Mouse (Mus musculus) urinary bladder, adult 18-20 months (tissue): ENCODE results near the gene Fam172a.

Source experiments
- DNase-seq, 2 experiments: peaks; one replicate each; pipeline ENCODE4 v3.0.0; 2022; ENCODE audit warnings: low spot score in 2 of 2, mixed read lengths in 2 of 2

Fam172a gene

DNA sequence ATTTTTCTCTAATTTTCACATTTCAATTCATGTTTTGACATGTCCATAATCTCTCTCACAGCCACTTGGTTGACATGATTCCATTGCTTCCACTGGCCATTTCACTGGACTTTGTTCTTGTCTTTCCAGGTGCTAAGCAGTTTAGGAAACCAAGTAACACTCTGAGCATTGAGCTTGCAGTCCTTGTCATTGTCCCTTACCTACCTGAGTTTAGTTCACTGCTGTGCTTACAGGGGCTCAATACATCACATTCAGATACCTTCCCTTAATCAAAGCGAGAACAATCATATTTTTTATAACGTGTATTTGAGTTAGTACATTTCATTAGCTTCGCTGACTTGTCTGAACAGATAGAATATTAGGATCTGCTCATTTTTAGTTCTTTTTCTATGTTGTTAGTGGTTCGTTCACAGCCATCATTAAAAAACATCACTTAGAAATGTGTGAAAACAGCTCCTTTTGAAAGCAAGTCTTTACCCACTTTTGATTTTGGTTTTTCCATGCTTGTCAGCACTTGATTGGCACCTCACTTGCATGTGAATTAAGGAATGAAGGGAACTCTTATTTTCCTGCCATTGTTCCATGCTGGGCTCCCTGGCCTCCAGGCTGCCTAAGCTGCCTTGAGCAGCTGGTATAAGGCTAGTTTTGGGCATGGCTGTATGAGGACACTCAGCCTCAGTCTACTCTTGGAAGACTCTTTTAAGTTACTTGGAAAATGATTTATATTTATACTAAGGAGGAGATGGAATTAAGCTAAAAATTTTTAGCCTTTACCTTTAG, 257.9 kb downstream of the Fam172a start:
- no peak for DNase-seq

DNA sequence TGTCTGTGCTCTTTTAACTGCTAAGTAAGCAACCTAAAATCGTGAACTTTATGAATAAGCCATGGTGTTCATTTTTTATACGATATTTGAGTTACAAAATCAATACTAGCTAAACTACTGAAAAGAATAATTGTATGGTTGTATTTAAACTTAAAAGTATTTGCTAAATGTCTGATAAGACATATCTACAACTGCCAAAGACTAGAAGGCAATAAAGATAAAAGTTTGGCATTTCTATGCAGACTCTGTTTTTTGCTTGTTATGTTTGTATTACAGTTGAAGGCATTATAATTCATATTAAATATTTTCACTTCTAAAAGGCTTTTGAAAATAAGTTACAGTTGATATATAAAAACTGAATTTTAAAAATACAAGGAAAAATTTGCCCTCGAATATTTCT, 274.4 kb downstream of the Fam172a start:
- DNase-seq, result no peak

DNA sequence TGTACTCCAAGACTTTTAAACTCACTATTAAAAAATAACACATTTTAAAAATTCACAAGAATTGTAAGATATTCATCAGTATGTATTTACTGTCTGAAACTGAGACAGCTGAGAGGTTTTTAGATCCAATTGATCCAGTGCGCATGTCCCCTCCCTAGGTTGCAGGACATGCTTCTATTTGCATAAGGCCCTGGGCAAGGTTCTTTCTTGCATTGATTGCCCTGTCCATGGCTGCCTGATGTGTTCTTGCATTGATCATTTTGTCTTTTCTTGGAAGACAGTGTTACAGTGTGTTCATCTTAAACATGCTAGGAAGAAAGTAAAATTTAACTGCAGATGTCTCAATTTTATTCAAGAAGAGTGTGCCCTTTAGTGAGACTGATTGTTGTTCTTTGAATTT, 275.3 kb downstream of the Fam172a start:
- DNase-seq, result no peak

DNA sequence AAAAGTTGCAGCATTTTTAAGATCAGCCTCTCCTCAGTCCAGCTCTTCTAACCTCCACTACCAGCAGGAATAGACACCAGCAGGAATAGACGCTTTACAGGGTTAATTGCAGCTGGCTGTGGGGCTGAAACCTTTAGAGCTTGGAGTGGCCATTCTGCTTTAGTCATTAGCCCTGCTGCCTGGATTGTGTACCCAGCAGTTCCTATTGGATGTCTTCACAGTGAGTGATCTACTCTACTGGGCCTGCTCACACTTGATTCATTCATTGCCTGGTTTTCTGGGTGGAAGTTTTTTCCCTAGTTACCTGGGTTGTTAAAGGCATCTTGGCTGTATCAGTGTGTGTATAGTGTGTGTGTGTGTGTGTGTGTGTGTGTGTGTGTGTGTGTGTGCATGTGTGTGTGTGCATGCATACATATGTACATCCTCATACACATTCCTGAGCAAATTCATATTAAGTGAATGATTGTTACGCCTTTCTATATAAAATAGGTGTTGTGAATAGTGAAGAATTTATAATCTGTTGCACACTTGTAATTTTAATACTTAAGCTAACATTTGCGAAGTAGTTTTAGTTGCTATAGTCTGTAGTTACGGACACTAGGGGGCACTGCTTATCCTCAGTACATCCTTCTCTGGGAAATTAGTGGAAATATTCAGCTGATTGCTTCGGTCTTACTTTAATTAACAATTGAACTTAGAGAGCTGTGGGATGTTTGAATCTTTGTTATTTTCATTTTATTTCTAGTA, 280.4 kb downstream of the Fam172a start:
- DNase-seq, result peak in 1 of 2 experiments; percentile 1

DNA sequence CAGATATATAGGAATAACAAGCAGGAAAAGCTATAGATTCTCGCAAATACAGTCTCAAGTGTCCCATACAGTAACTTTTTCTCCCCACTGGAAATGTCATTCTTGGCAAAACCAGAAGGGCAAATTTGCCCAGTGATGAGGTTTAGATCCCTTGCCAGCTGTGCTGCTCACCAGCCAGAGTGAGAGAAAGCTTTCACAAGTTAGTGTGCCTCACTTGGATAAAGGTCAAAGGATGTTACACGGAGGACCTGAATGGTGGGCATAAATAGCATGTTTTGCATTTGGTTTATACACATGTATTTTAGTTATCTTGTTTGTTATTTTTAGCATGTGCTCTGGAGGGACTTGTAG, 281.0 kb downstream of the Fam172a start:
- DNase-seq, result no peak

DNA sequence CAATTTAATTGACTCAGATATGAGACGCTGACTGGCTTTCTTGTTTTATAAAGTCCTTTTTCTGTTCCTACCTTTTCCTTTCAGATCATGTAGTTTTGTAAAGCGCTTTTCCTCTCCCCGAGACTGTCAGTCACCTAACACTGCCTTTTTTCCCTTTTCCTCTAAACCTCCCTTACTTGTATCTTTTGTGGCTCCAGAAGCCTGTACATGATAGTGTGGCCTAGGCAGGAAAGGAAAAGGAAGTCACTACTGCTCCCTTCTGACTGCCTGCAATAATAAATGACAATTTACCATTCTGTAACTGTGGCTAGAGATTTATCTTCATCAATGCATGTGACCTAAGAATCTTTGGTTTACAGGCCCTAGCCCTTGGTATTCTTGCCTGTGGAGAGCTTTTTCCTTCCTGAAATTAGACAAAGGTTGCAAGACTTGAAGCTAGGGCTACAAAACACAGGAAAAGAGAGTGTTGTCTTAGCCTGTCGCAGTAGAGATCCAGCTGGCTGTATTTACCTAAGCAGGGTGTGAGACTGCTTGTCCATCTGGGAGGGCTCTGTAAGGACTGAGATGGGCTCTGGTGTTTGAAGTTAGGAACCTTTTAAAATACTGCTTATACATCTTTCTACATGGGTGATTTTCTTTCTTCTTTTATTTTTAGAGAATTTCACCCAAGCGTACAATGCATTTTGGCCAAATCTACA, 289.5 kb downstream of the Fam172a start:
- DNase-seq, result no peak

DNA sequence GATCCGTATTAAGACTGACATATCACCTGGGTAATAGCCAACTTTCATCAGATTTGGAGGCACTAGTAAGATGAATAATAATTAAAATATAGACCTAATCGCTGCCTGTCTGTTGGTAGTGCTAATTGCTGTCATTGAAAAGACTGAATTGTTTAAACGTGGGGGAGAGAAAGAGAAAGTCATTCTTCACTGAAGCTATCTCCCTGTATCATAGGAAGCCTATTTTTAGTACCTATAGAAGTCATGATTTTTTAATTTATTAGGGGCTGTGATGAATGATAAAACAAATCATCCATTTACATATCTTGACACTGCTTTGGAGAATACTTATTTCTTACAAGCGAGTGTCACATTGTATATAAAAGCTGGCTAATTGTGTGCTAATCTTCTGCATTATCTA, 302.8 kb downstream of the Fam172a start:
- DNase-seq, result no peak

DNA sequence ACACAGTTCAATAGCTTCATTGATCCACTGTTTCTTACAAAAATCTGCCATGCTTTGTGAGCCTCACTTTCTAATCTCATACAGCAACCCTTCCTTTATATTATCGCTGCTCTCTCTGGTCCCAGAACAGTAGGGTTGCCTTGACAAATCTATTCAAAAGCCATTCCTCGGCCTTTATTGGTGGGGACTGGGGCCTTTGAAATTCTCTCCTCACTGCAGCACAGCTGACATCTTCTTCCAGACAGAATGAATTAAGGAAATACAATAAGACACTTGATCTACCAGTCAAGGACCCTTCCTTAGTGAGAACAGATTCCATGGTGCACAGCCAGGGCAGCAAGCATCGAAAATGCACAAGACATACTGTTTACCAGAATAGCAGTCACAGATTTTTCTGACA, 303.5 kb downstream of the Fam172a start:
- DNase-seq, result no peak

DNA sequence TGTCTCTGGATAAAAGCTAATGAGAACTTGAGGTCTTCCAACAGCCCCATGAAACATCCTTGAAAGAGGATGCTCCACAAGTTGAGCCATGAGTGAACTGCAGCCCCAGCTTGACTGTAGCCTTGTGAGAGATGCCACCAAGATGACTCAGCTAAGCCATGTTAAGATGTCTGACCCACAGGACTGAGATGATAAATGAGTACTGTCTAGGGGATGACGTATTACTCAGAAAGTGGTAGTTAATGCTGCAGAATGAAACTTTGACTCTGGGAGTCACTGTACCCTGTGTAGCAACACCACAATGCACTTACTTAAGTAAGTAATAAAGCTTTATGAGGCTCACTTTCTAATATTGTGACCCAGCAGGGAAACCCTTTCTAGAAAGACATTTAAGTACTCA, 308.3 kb downstream of the Fam172a start:
- no peak for DNase-seq

DNA sequence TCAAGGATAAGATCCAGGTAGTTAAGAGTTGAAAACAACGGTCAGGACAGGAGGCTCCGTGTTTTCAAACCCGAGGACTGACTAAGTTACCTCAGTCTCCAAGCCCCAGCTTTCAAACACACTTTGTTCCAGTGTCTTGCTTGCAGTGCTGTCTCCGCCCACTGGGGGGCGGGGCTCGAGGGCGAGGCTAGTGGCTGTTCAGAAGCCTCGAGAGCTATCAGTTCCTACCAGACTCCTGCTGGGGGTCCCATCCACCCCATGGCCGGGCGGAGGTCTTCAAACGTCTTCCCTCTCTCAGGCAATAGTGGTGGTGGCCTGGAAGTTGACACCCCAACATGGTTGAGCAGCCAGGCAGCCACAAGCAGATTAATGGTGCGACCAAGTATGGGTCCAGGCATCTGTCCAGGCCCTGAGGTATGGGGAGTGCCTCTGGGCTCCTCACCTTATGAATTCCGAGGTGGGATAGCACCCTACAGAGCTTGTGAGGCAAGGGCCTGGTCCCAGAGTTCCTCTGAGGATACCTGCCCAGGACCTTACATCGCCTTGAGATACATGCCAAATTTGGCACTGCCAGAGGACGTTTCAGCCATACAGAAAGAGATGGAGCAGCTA, 323.0 kb downstream of the Fam172a start, which contains the start of gene Pou5f2:
Gene Pou5f2, plus strand, starts transcription at position 220 of the 612 bp plus-strand sequence.
- no peak for DNase-seq

DNA sequence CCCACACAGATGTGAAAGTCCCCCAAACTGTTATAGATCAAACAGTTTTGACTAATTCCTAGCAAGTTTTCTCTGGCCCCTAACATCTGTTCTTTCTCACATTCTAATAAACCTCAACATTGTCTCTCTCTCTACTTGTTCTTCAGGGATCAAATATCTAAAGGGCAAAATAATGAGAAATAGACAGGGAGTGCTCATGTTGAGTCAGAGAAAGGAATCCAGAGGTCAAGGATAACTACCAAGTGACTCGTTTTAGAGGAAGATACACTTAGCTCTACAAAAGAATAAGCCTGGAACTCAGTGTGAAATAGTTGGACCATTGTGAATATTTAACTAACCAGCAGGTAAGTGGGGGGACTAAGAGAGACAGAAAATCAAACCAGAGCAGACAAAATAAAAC, 331.0 kb downstream of the Fam172a start:
- no peak for DNase-seq

DNA sequence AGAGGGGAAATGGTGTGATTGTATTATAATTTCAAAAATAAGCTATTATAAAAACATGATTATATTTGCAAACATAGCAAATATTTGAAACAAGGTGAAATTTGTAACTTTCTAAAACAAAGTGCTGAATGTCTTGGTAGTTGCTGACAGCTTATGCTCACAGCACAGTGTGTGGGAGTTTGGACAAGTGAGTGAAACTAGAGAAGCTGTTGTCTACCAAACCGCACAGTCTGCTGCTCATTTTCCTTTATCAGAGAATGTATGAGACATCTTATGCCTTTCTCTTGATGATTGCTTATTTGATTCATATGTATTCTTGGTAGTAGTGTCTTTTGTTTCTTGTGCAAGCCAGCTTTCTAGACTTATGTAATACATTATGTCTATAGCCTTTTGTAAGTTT, 335.4 kb downstream of the Fam172a start:
- no peak for DNase-seq

DNA sequence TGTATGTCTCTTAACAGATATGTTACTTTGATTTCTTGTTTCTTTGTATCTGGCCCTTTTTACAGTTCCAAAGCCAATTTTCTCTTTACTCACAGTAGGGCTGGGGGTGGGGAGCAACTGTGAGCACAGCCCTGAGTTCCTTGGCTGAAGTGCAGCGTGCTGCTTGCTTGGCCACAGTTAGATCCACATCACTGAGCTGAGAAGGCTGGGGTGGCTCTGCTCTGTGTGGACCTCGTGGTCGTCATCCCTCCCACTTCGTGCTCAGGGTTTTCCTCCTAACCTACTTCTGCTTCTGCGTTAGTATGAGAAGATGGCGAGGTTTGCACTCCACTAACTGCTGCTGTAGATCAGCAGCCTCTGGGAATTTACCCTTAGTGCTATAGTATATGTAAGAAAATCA, 341.4 kb downstream of the Fam172a start:
- DNase-seq, result no peak

DNA sequence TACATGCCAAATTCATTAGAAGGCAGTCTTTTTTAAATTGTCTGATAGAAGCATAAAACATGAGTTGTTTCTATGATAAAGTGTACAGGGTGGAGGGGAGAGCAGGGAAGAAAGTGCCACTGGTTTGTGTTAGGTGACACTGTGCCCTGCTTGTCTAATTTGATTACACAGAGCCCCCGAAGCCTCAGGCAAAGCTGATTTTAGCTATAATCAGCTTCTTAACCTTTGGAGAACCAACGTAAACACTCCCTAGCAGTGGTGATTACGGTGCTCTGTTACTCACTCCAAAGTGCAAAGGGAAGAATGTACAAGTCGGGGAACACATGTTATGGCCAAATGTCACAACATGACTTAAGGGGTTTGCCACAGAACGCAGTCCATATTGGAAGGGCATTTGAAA, 343.3 kb downstream of the Fam172a start:
- no peak for DNase-seq

DNA sequence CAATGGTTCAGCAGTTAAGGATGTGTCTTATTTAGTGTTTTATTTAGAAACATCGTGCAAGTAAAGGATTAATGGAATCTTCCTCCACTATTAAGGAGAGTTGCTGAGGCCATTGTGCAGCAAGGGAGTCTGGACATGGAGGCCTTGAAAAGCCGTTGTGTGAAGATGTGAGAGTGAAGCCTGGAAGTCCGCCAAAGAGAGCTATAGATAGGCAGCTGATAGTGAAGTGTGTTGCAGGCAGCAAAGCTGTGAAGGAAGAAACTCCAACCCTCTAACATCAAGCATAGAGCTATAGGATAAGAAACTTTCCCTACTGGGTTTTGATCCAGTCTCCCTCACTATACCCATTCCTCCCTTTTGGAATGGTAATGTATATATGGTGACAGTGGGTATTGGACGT, 385.9 kb downstream of the Fam172a start:
- DNase-seq, result no peak

DNA sequence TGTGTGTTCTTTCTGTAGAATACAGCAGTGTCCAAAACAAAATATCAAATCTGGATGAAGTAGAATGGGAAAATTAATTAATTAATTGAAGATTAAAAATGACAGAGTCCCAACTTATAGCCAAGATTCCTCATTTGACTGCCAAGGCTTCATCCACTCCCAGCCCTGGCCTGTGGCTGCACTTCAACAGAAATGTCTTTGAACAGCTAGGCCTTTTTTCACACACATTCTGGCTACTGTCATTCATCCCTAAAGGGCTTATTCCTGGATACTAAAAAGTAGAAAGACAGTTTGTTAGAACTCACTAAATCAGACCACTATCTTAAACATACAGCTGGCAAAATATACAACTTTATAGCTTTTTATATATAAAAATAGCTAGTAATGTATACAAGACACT, 388.9 kb downstream of the Fam172a start:
- DNase-seq, result no peak

DNA sequence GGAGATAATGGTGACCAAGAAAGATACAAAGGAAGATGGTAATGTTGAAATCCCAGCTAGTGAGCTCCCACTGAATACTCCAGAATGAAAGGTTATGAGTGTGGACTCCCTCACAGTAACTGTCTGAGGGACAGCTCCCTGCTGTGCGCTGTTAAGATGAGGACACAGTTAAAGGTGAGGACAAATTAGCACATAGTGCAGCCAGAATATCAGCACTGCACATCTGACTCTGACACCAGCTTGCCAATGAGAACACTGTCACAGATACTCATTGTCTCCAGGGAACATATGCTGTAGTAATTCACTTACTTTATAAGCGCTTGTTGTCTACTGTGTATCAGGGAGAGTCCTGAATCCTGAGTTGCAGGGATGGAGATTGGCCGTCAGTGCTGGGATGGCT, 390.1 kb downstream of the Fam172a start:
- DNase-seq, result no peak

DNA sequence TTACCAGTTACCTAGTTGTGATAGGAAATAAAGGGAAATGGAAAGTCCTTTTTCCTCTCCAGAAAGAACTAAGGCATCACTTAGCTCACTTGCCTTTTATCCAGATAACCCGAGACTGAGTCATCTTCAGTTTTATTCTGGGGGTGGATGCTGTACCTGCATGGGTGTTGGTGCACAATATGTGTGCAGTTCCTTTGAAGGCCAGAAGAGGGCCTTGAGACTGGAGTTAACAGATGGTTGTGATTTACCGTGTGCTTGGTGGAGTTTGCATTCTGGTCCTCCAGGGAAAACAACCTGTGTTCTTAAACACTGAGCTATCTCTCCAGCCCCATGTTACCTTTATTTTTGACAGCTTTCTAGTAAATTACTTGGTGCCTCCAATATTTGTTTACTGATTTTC, 392.5 kb downstream of the Fam172a start:
- DNase-seq, result no peak

DNA sequence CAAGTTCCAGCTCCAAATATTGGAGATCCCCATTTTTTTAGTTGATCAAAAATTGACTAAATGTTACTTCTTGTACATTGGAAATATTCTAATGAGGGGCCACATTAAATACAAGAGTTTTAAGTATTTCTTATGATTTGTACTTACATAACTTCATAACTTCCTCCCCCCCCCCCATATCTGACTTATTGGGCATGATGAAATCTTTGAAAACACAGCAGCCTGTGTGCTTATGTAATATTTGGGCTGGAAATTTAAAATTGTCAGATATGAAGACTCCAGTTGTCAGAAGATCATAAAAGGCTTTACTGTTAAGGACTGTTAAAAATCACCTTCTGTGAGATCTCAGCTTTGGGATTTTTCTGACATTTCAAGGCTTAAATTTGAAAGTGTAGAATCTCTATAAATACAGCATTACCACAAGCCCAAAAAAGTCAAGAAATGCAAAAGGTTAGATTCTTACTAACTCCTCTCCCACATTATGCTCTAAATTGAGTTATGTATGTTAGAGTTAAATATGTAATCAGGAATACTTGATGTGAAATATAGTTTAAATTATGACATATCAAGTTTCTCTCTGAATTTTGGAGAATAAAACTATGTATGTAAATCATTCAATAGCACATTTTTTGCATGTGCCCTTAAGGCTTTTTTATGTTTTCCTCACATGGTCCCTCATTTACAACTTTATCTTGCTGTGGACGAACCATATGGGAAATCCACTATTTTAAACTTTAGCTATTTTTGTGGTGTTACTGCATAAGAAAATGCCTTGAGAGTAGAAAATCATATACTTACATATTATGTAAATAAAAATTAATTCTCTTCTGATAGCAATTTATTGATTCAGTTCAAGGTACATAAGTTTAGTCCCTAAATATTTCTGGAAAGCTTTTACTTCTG, 393.5 kb downstream of the Fam172a start:
- DNase-seq, result no peak

DNA sequence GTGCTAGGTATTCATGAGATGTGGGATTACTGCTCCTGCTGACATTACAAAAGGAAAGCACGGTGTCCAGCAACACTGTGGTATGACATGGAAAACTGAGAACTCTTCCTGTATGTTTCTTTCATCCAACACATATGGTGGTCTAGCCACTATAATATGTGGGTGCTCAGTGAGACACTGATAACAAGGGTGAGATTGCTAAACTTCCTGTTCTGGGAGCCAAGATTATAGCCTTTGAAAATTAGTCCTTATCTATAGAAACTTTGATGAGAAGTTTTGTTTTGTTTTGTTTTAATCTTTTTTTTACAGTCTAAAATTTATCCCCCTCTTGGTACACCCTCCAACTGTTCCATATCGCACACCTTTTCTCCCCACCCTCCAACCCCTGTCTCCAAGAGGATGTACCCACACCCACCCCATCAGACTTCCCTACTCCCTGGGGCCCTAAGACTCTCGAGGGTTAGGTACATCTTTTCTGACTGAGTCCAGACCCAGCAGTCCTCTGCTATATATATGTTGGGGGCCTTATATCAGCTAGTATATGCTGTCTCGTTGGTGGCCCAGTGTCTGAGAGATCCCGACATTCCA, 397.1 kb downstream of the Fam172a start:
- DNase-seq, result no peak
